Mouse (Mus musculus): ENCODE measurements around the gene Il23r. TPM values are rescaled to one million over a fixed set of nuclear protein-coding genes. Genes with fewer than 3 reads are reported as not detected.

The Il23r gene
- polyA plus RNA-seq, 1 experiment from 2014 or later: not detected

GRCm38 (mm10) chr6:67471242-67471641, 20.4 kb downstream of the Il23r start:
- 25% methylated on average over 1 of the region's 1 CpGs for WGBS
- peaks cover 10% of the 10 kb centered on the region; the same call in 1 of the 2 replicates for H3K27me3 ChIP-seq
- no peak overlapping the region for H3K4me3 ChIP-seq (replicated peaks)
- H3K9ac ChIP-seq: no peak overlapping the region
- H3K36me3 ChIP-seq (replicated peaks): no peaks in the 10 kb centered on the region
- H3K4me1 ChIP-seq: no peaks in the 10 kb centered on the region
- no peak for ATAC-seq (ENCODE audit: low FRiP score)
- no peaks in the 10 kb centered on the region for H3K9me3 ChIP-seq
- H3K27ac ChIP-seq: no peak overlapping the region
- no peak overlapping the region for H3K4me2 ChIP-seq

- no peaks in the 10 kb centered on the region for H3K27me3 ChIP-seq
- H3K27ac ChIP-seq: no peak overlapping the region
- H3K4me3 ChIP-seq (replicated peaks): no peak overlapping the region
- H3K4me2 ChIP-seq: no peak overlapping the region
- no peak overlapping the region for H3K9ac ChIP-seq
- no peaks in the 10 kb centered on the region for H3K4me1 ChIP-seq
- ATAC-seq (ENCODE audit: low FRiP score): no peak
- H3K9me3 ChIP-seq: no peaks in the 10 kb centered on the region
- 96% methylated on average over 1 of the region's 1 CpGs for WGBS
- H3K36me3 ChIP-seq (replicated peaks): no peaks in the 10 kb centered on the region
Measured at GRCm38 (mm10) chr6:67459424-67459823, 32.2 kb downstream of the Il23r start.

GRCm38 (mm10) chr6:67451330-67451729, 40.3 kb downstream of the Il23r start:
- H3K9me3 ChIP-seq: no peaks in the 10 kb centered on the region
- H3K4me1 ChIP-seq: no peaks in the 10 kb centered on the region
- H3K27me3 ChIP-seq: no peaks in the 10 kb centered on the region
- H3K27ac ChIP-seq: no peak overlapping the region
- no peak overlapping the region for H3K9ac ChIP-seq
- H3K4me2 ChIP-seq: no peak overlapping the region
- 53% methylated on average over 5 of the region's 5 CpGs for WGBS
- no peak; the same call in 1 of the 2 replicates for ATAC-seq (ENCODE audit: low FRiP score)
- no peaks in the 10 kb centered on the region for H3K36me3 ChIP-seq (replicated peaks)
- no peak overlapping the region for H3K4me3 ChIP-seq (replicated peaks)

- Histone ChIP-seq H3K4me2 (no peak overlapping the region), H3K36me3 (replicated peaks) (no peaks in the 10 kb centered on the region), H3K9me3 (no peaks in the 10 kb centered on the region), H3K9ac (no peak overlapping the region), H3K27me3 (no peaks in the 10 kb centered on the region), H3K27ac (no peak overlapping the region), H3K4me3 (replicated peaks) (no peak overlapping the region), H3K4me1 (no peaks in the 10 kb centered on the region)
- no peak for ATAC-seq (ENCODE audit: low FRiP score)
- WGBS: 70% methylated on average over 1 of the region's 1 CpGs
Measured at GRCm38 (mm10) chr6:67445866-67446265, 45.8 kb downstream of the Il23r start.

GRCm38 (mm10) chr6:67443124-67443523, 48.5 kb downstream of the Il23r start:
- ATAC-seq (ENCODE audit: low FRiP score): no peak
- Histone ChIP-seq H3K4me1 (no peaks in the 10 kb centered on the region), H3K9ac (no peak overlapping the region), H3K36me3 (replicated peaks) (no peaks in the 10 kb centered on the region), H3K4me2 (no peak overlapping the region), H3K27me3 (no peaks in the 10 kb centered on the region), H3K4me3 (replicated peaks) (no peak overlapping the region), H3K27ac (no peak overlapping the region), H3K9me3 (no peaks in the 10 kb centered on the region)
- 87% methylated on average over 6 of the region's 6 CpGs for WGBS

GRCm38 (mm10) chr6:67437814-67438385, 53.8 kb downstream of the Il23r start:
- 84% methylated on average over 3 of the region's 3 CpGs for WGBS
- Histone ChIP-seq H3K4me1 (no peaks in the 10 kb centered on the region), H3K4me3 (replicated peaks) (no peak overlapping the region), H3K4me2 (no peak overlapping the region), H3K36me3 (replicated peaks) (no peaks in the 10 kb centered on the region), H3K9me3 (no peaks in the 10 kb centered on the region), H3K27me3 (no peaks in the 10 kb centered on the region), H3K27ac (no peak overlapping the region), H3K9ac (no peak overlapping the region)
- no peak for ATAC-seq (ENCODE audit: low FRiP score)

GRCm38 (mm10) chr6:67437028-67437427, 54.6 kb downstream of the Il23r start:
- H3K4me3 ChIP-seq (replicated peaks): no peak overlapping the region
- H3K9me3 ChIP-seq: no peaks in the 10 kb centered on the region
- H3K4me1 ChIP-seq: no peaks in the 10 kb centered on the region
- H3K9ac ChIP-seq: no peak overlapping the region
- H3K4me2 ChIP-seq: no peak overlapping the region
- ATAC-seq (ENCODE audit: low FRiP score): no peak
- H3K36me3 ChIP-seq (replicated peaks): no peaks in the 10 kb centered on the region
- no peaks in the 10 kb centered on the region for H3K27me3 ChIP-seq
- no peak overlapping the region for H3K27ac ChIP-seq

- H3K27ac ChIP-seq: no peak overlapping the region
- H3K4me1 ChIP-seq: no peaks in the 10 kb centered on the region
- H3K9ac ChIP-seq: no peak overlapping the region
- H3K27me3 ChIP-seq: no peaks in the 10 kb centered on the region
- no peak for ATAC-seq (ENCODE audit: low FRiP score)
- 93% methylated on average over 2 of the region's 2 CpGs for WGBS
- H3K4me2 ChIP-seq: no peak overlapping the region
- no peaks in the 10 kb centered on the region for H3K9me3 ChIP-seq
- no peak overlapping the region for H3K4me3 ChIP-seq (replicated peaks)
- H3K36me3 ChIP-seq (replicated peaks): no peaks in the 10 kb centered on the region
Measured at GRCm38 (mm10) chr6:67436295-67436694, 55.4 kb downstream of the Il23r start.

GRCm38 (mm10) chr6:67435711-67436110, 55.9 kb downstream of the Il23r start:
- no peak overlapping the region for H3K27ac ChIP-seq
- no peak for ATAC-seq (ENCODE audit: low FRiP score)
- no peaks in the 10 kb centered on the region for H3K27me3 ChIP-seq
- WGBS: 88% methylated on average over 1 of the region's 1 CpGs
- H3K4me3 ChIP-seq (replicated peaks): no peak overlapping the region
- no peak overlapping the region for H3K9ac ChIP-seq
- H3K9me3 ChIP-seq: no peaks in the 10 kb centered on the region
- no peaks in the 10 kb centered on the region for H3K4me1 ChIP-seq
- no peaks in the 10 kb centered on the region for H3K36me3 ChIP-seq (replicated peaks)
- no peak overlapping the region for H3K4me2 ChIP-seq

- H3K36me3 ChIP-seq (replicated peaks): no peaks in the 10 kb centered on the region
- WGBS: 57% methylated on average over 2 of the region's 2 CpGs
- no peak overlapping the region for H3K4me2 ChIP-seq
- no peaks in the 10 kb centered on the region for H3K27me3 ChIP-seq
- ATAC-seq (ENCODE audit: low FRiP score): no peak
- no peak overlapping the region for H3K9ac ChIP-seq
- H3K9me3 ChIP-seq: no peaks in the 10 kb centered on the region
- H3K4me1 ChIP-seq: no peaks in the 10 kb centered on the region
- no peak overlapping the region for H3K27ac ChIP-seq
- no peak overlapping the region for H3K4me3 ChIP-seq (replicated peaks)
Measured at GRCm38 (mm10) chr6:67434755-67435452, 56.8 kb downstream of the Il23r start.

- Histone ChIP-seq H3K27me3 (no peaks in the 10 kb centered on the region), H3K4me1 (no peaks in the 10 kb centered on the region), H3K9me3 (no peaks in the 10 kb centered on the region), H3K4me3 (replicated peaks) (no peak overlapping the region), H3K36me3 (replicated peaks) (no peaks in the 10 kb centered on the region), H3K4me2 (no peak overlapping the region), H3K27ac (no peak overlapping the region), H3K9ac (no peak overlapping the region)
- 90% methylated on average over 3 of the region's 3 CpGs for WGBS
- no peak for ATAC-seq (ENCODE audit: low FRiP score)
Measured at GRCm38 (mm10) chr6:67431808-67432207, 59.8 kb downstream of the Il23r start.

- H3K9ac ChIP-seq: no peak overlapping the region
- no peak overlapping the region for H3K27ac ChIP-seq
- H3K4me3 ChIP-seq (replicated peaks): no peak overlapping the region
- no peaks in the 10 kb centered on the region for H3K27me3 ChIP-seq
- no peak overlapping the region for H3K4me2 ChIP-seq
- H3K9me3 ChIP-seq: no peaks in the 10 kb centered on the region
- ATAC-seq (ENCODE audit: low FRiP score): no peak
- H3K36me3 ChIP-seq (replicated peaks): no peaks in the 10 kb centered on the region
- no peaks in the 10 kb centered on the region for H3K4me1 ChIP-seq
- 63% methylated on average over 5 of the region's 5 CpGs for WGBS
Measured at GRCm38 (mm10) chr6:67421761-67422160, 69.9 kb downstream of the Il23r start.

- H3K27ac ChIP-seq: no peak overlapping the region
- H3K4me2 ChIP-seq: no peak overlapping the region
- H3K9me3 ChIP-seq: no peaks in the 10 kb centered on the region
- no peak for ATAC-seq (ENCODE audit: low FRiP score)
- H3K4me1 ChIP-seq: no peaks in the 10 kb centered on the region
- 88% methylated on average over 3 of the region's 3 CpGs for WGBS
- no peak overlapping the region for H3K4me3 ChIP-seq (replicated peaks)
- no peaks in the 10 kb centered on the region for H3K27me3 ChIP-seq
- H3K36me3 ChIP-seq (replicated peaks): no peaks in the 10 kb centered on the region
- H3K9ac ChIP-seq: no peak overlapping the region
Measured at GRCm38 (mm10) chr6:67416557-67416956, 75.1 kb downstream of the Il23r start.
